Mouse (Mus musculus) ES-E14 (cell line): ENCODE results near the gene Dip2b. TPM values are rescaled to one million over a fixed set of nuclear protein-coding genes. Genes with fewer than 3 reads are reported as not detected.

ENCODE experiments used
- DNase-seq: peaks from one replicate; pipeline ENCODE4 v3.0.0-alpha.2; 2013; ENCODE audit warnings: low read depth, low spot score
- H3K27ac ChIP-seq: 2 replicates; pipeline ENCODE4 v1.5.1; 2012; ENCODE audit warnings: low read depth, mild to moderate bottlenecking, low read length, moderate library complexity, mixed read lengths; ENCODE audit not compliant: poor library complexity, insufficient read depth, severe bottlenecking
- H3K36me3 ChIP-seq: 2 replicates; pipeline ENCODE4 v1.6.1; 2012; ENCODE audit warnings: mild to moderate bottlenecking, low read length, moderate library complexity, mixed read lengths; ENCODE audit not compliant: control insufficient read depth, poor library complexity, insufficient read depth, severe bottlenecking
- H3K4me1 ChIP-seq, 2 experiments: fragments of 150-350 bp in 1 of 2; sonication (generic) in 1 of 2; 2 replicates each; pipeline ENCODE4 v1.6.1; 2012; ENCODE audit warnings: low read length in 2 of 2, mild to moderate bottlenecking in 1 of 2, mixed read lengths in 1 of 2; ENCODE audit not compliant: control insufficient read depth in 2 of 2, insufficient read depth in 2 of 2, poor library complexity in 1 of 2
- H3K4me3 ChIP-seq, 2 experiments: fragments of 150-350 bp in 1 of 2; sonication (generic) in 1 of 2; 2 replicates each; pipeline ENCODE4 v1.5.1; 2012; ENCODE audit warnings: low read length in 2 of 2, low read depth in 1 of 2, mild to moderate bottlenecking in 1 of 2, mixed read lengths in 1 of 2; ENCODE audit not compliant: insufficient read depth in 1 of 2, poor library complexity in 1 of 2, severe bottlenecking in 1 of 2
- H3K9ac ChIP-seq: 2 replicates; pipeline ENCODE4 v1.6.1; 2012; ENCODE audit warnings: low read depth, mild to moderate bottlenecking, low read length, mixed read lengths; ENCODE audit not compliant: poor library complexity, insufficient read depth, severe bottlenecking
- H3K9me3 ChIP-seq: fragments of 150-350 bp; sonication (generic); 2 replicates; pipeline ENCODE4 v1.6.1; 2012; ENCODE audit warnings: low read depth, mild to moderate bottlenecking, low read length; ENCODE audit not compliant: control insufficient read depth, insufficient read depth
- CHD2 ChIP-seq: IDR thresholded peaks from 2 replicates; pipeline ENCODE4 v1.6.1; 2014; ENCODE audit warnings: mild to moderate bottlenecking, low read depth, low read length, inconsistent platforms
- HCFC1 ChIP-seq: IDR thresholded peaks from 2 replicates; pipeline ENCODE4 v1.6.1; 2012; ENCODE audit warnings: low read length, inconsistent platforms, borderline replicate concordance; ENCODE audit not compliant: insufficient read depth
- MAFK ChIP-seq: IDR thresholded peaks from 2 replicates; pipeline ENCODE4 v1.6.1; 2014; ENCODE audit warnings: mild to moderate bottlenecking, low read depth, low read length, inconsistent platforms; ENCODE audit not compliant: insufficient read depth
- ZC3H11A ChIP-seq: IDR thresholded peaks from 2 replicates; pipeline ENCODE4 v1.6.1; 2012; ENCODE audit warnings: low read depth, mild to moderate bottlenecking, inconsistent platforms, low read length, borderline replicate concordance
- ZNF384 ChIP-seq: IDR thresholded peaks from 2 replicates; pipeline ENCODE4 v1.6.1; 2012; ENCODE audit warnings: low read depth, low read length, inconsistent platforms
- in situ Hi-C, 2 experiments: fragments of 600-800 bp; cut with MboI; formaldehyde crosslinking; loops; one replicate each; pipeline ENCODE4 v1.15.1; 2025; ENCODE audit warnings: low sequenced_read_pairs in 2 of 2, inconsistent platforms in 1 of 2; ENCODE audit not compliant: unreplicated experiment in 2 of 2
- total RNA-seq: library from RNA; depleted of rRNA; stranded (reverse); fragments of 300-350 nt; gene quantifications from 2 replicates; pipeline ENCODE4 v1.2.3, GENCODE M21; 2012

The Dip2b gene
- total RNA-seq, 1 experiment, result 21.1 TPM

DNA sequence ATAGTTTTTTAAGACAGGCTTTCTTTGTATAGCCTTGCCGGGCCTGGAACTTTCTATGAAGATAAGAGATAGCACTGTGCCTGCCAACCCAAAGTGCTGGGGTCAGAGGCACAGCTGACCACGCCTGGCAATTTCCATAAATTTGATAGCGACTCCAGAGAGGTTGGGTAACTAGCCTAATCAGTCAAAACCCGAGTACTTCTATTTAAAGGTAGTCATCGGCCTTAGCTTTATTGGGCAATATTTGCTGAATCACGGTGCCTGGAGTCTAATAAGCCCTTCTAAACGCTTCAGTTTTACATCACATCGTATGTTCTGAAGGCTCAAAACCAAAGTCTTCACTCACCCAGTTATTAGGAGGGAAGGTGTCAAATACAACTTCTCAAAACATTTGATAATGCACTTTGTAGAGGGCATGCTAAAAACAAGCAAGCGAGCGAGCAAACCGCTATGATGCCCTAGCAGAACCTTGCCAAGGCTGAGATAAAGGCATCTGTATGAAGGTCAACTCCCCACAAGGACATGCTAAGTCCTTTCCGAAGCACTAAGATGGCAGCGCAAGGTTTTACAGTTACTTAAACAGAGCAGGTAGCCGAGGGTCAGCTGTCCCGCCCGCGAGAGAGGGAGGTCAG, 188.7 kb downstream of the Dip2b start:
- in situ Hi-C loops, result no loop called here

DNA sequence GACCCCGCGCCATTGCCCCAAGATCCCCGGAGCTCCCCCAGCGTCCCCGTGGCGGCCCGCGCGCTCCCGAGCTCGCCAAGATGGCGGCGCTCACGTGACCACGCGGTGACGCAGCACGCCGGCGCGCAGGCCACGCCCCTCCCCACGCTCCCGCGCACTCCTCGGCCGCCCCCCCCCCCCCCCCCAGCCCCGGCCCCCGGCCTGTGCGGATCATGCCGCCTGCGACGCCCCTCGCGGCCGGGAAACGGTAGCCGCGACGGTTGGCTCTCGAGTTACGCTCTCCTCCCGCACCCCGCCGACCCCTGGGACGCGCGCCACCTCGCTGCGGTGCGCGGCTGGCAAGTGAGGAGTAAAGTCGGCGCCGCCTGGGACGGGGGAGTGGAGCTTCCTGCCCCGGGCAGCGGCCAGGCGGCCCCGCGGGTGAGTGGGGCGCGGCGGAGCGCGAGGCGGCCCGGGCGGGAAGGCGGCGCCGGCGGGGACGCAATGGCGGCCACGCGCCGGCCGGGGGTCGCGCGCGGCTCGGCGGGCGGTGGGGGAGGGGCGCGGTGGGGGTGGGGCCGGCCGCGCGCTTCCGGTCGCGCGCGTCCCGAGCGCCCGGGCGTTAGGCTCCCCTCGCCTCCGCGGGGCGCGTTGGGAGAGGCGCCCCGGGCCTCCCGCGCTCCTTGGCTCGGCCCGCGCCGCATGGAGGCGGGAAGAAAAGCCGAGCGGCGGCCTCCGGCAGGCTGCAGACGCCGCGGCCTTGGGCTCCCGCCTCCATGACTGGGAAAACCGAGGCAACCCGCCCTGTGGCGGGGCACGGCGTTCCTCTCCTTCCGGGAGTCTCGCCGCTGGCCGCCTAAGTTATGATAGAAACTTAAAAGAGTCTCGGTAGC, 189.4 kb downstream of the Dip2b start, which contains the start of gene Atf1:
Gene Atf1 (plus strand): TSS at position 157 of the 872 bp plus-strand sequence.
- Histone ChIP-seq H3K36me3 (peaks cover 8% of the 10 kb centered on the region; the same call in 1 of the 2 replicates), H3K9ac (peak within 1 kb of the TSS; percentile 100), H3K4me3 (peak within 1 kb of the TSS; percentile 99 to 100), H3K4me1 (peaks cover 2% of the 10 kb centered on the region in 2 experiments; a peak in 3 of 4 replicates), H3K9me3 (peaks cover 4% of the 10 kb centered on the region; the same call in 1 of the 2 replicates), H3K27ac (peak within 1 kb of the TSS; percentile 100)
- DNase-seq, result peak; percentile 65
- TF ChIP-seq ZC3H11A, result no peak
- no peak for TF ChIP-seq CHD2
- TF ChIP-seq MAFK, result no peak
- no peak for TF ChIP-seq ZNF384
- no peak for TF ChIP-seq HCFC1
- in situ Hi-C loops, result no loop called here

More for the DNA sequence above, 188.7 kb downstream of the Dip2b start:
- no peaks in the 10 kb centered on the region; a peak in 2 of 4 replicates for H3K4me1 ChIP-seq
- H3K9me3 ChIP-seq, result peaks cover 8% of the 10 kb centered on the region; the same call in 1 of the 2 replicates
- H3K27ac ChIP-seq, result peak overlapping the region; percentile 100
- H3K9ac ChIP-seq, result peak overlapping the region; percentile 99
- H3K4me3 ChIP-seq, result peak overlapping the region; percentile 90 to 100
- H3K36me3 ChIP-seq, result peaks cover 6% of the 10 kb centered on the region; the same call in 1 of the 2 replicates
- TF ChIP-seq ZNF384, result no peak
- TF ChIP-seq CHD2, result no peak
- TF ChIP-seq ZC3H11A, result no peak; the same call in 1 of the 2 replicates
- no peak for TF ChIP-seq MAFK
- no peak; the same call in 1 of the 2 replicates for TF ChIP-seq HCFC1
- no peak for DNase-seq

DNA sequence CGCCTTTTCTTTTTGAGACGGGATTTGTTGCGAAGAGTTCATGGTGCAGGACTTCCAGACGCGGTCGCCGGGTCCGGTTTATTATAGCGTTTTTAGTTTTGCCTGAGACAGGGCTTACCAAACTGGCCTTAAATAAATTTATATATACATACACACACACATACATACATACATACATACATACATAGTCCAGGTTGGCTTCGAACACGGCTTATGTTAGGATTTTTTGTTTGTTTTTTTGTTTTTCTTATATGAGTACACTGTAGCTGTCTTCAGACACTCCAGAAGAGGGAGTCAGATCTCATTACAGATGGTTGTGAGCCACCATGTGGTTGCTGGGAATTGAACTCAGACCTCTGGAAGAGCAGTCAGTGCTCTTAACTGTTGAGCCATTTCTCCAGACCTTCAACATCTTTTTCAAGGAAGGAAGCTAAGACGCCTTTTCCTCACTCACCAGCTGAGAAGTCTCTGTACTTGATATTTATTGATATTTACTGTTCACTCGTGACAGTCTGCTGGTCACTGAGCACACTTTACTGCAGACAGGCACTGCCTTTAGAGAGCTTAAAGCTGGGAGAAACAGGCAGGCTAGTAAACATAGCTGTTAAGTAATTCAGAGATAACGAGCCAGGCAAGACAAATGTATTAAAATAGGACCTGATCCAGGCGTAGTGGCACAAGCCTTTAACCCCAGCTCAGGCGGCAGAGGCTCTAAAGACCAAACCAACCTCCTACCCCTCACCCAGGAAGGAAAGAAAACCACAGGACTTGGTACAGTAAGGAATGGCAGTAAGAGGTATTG, 190.3 kb downstream of the Dip2b start:
- Histone ChIP-seq H3K27ac (peak overlapping the region; percentile 100), H3K9me3 (no peaks in the 10 kb centered on the region), H3K36me3 (peaks cover 10% of the 10 kb centered on the region), H3K4me1 (peaks cover 2% of the 10 kb centered on the region in 2 experiments; a peak in 3 of 4 replicates), H3K4me3 (peak overlapping the region; percentile 99 to 100), H3K9ac (peak overlapping the region; percentile 100)
- in situ Hi-C loops, result no loop called here
- DNase-seq, result no peak
- TF ChIP-seq MAFK (no peak), ZC3H11A (no peak), HCFC1 (no peak), ZNF384 (no peak), CHD2 (no peak)

DNA sequence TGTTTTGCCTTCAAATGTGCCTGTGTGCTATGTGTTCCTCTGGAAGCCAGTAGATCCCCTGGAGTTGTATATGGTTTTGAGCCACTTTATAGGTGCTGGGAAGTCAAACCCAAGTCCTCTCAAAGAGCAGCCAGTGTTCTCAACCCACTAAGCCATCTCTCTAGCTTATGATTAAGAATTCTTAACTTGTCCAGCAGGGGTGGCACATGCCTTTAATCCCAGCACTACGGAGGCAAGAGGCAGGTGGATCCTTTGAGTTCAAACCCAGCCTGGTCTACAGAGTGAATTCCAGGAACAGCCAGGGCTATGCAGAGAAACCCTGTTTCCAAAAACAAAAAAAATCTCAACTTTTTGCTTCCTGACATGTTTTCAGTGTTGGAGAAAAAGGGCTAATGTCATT, 192.2 kb downstream of the Dip2b start:
- peaks cover 2 to 7% of the 10 kb centered on the region in 2 experiments; a peak in 3 of 4 replicates for H3K4me1 ChIP-seq
- H3K9ac ChIP-seq, result no peak overlapping the region; the same call in 1 of the 2 replicates
- DNase-seq, result no peak
- H3K9me3 ChIP-seq, result no peaks in the 10 kb centered on the region
- TF ChIP-seq HCFC1 (no peak), MAFK (no peak), ZNF384 (no peak), CHD2 (no peak), ZC3H11A (no peak)
- H3K36me3 ChIP-seq, result peaks cover 14% of the 10 kb centered on the region
- no peak overlapping the region; the same call in 1 of the 2 replicates for H3K27ac ChIP-seq
- no peak overlapping the region; a peak in 1 of 4 replicates for H3K4me3 ChIP-seq
- in situ Hi-C loops, result no loop called here
